Mouse (Mus musculus) MEL (cell line): ENCODE results near the gene Gm45521.

Experiments used
- BHLHE40 ChIP-seq: IDR thresholded peaks from 2 replicates; pipeline ENCODE4 v1.6.1; 2012; ENCODE audit warnings: low read depth, mild to moderate bottlenecking, inconsistent platforms, low read length, improper control_type of control experiment, borderline replicate concordance
- CTCF ChIP-seq, 3 experiments: IDR thresholded peaks in 2 of 3; conservative IDR thresholded peaks in 1 of 3; 2 replicates each; pipeline ENCODE4 v1.5.1; 2011 to 2012; ENCODE audit warnings: low read length in 3 of 3, low read depth in 2 of 3, mild to moderate bottlenecking in 2 of 3, improper control_type of control experiment in 1 of 3, inconsistent platforms in 1 of 3, mixed read lengths in 1 of 3, moderate library complexity in 1 of 3; ENCODE audit not compliant: control insufficient read depth in 1 of 3, insufficient read depth in 1 of 3, poor library complexity in 1 of 3, severe bottlenecking in 1 of 3
- EP300 ChIP-seq, 2 experiments: IDR thresholded peaks; 2 replicates each; pipeline ENCODE4 v1.6.1; 2011; ENCODE audit warnings: improper control_type of control experiment in 2 of 2, low read length in 2 of 2, low read depth in 1 of 2, mild to moderate bottlenecking in 1 of 2
- MAX ChIP-seq: IDR thresholded peaks from 2 replicates; pipeline ENCODE4 v1.6.1; 2011; ENCODE audit warnings: low read length, improper control_type of control experiment
- MYB ChIP-seq: IDR thresholded peaks from 2 replicates; pipeline ENCODE4 v1.6.1; 2011; ENCODE audit warnings: mild to moderate bottlenecking, low read depth, low read length, improper control_type of control experiment
- POLR2AphosphoS2 ChIP-seq: IDR thresholded peaks from 2 replicates; pipeline ENCODE4 v1.6.1; 2011; ENCODE audit warnings: low read length, improper control_type of control experiment
- POLR2AphosphoS5 ChIP-seq: IDR thresholded peaks from 2 replicates; pipeline ENCODE4 v1.6.1; 2012; ENCODE audit warnings: low read depth, borderline replicate concordance, mild to moderate bottlenecking, inconsistent platforms, low read length, moderate library complexity, mixed read lengths
- TCF12 ChIP-seq: IDR thresholded peaks from 2 replicates; pipeline ENCODE4 v1.6.1; 2014; ENCODE audit warnings: low read depth, mild to moderate bottlenecking, inconsistent platforms, low read length, improper control_type of control experiment, moderate library complexity
- USF1 ChIP-seq: IDR thresholded peaks from 2 replicates; pipeline ENCODE4 v1.6.1; 2014; ENCODE audit warnings: low read depth, mild to moderate bottlenecking, inconsistent platforms, low read length, improper control_type of control experiment, moderate library complexity

DNA sequence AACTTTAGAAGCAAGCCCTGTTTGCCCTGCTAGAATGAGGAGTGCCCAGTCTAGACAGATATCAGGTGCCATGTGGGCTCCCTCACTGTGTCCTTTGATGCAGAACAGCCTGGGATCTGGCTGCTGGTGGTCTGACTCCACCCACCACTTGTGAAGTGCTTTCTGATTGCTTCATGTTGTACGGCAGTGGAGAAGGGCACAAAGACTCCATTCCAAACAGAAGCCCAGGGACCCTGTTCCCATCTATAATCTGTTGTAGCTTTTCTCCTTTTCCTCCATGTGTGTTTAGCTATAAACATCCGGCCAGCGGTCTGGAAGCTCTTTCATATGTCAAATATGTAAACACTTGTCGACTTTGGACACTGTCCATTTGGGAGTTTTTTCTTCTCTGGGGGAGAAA, 37.2 kb upstream of the Gm45521 start:
- no peak for TF ChIP-seq POLR2AphosphoS2
- TF ChIP-seq BHLHE40 = no peak
- TF ChIP-seq CTCF (IDR thresholded peaks at IDR 0.05 in 2 of 3, conservative IDR thresholded peaks at IDR 0.05 in 1 of 3; ENCODE audit: control insufficient read depth in 1 of 3, insufficient read depth in 1 of 3, low read depth in 2 of 3, low read length in 3 of 3, poor library complexity in 1 of 3, severe bottlenecking in 1 of 3) = no peak
- TF ChIP-seq MAX = no peak
- TF ChIP-seq POLR2AphosphoS5 = no peak
- TF ChIP-seq EP300 (IDR thresholded peaks at IDR 0.05; ENCODE audit: low read depth in 1 of 2, low read length in 2 of 2) = no peak
- no peak for TF ChIP-seq MYB
- TF ChIP-seq USF1 = no peak
- TF ChIP-seq TCF12 = no peak
